Mouse (Mus musculus): ENCODE measurements around the gene Aunip. TPM values are rescaled to one million over a fixed set of nuclear protein-coding genes. Genes with fewer than 3 reads are reported as not detected.

The Aunip gene
- polyA plus RNA-seq, 1 experiment from 2014 or later = 2.8 TPM

GRCm38 (mm10) chr4:134548169-134548938 is 37.6 kb downstream of the Aunip start:
- no peak for ATAC-seq (ENCODE audit: low FRiP score)
- Histone ChIP-seq H3K4me2 (no peak overlapping the region), H3K9me3 (peaks cover 8% of the 10 kb centered on the region), H3K27me3 (no peaks in the 10 kb centered on the region), H3K36me3 (peaks cover 55% of the 10 kb centered on the region), H3K4me3 (no peak overlapping the region), H3K27ac (no peak overlapping the region), H3K9ac (peak overlapping the region; percentile 46; the same call in 1 of the 2 replicates), H3K4me1 (replicated peaks) (peaks cover 46% of the 10 kb centered on the region)
- 73% methylated on average over 18 of the region's 18 CpGs for WGBS

- no peak overlapping the region for H3K4me2 ChIP-seq
- H3K9ac ChIP-seq = no peak overlapping the region
- H3K4me3 ChIP-seq = no peak overlapping the region
- no peak overlapping the region for H3K27ac ChIP-seq
- H3K9me3 ChIP-seq = peaks cover 8% of the 10 kb centered on the region
- peaks cover 46% of the 10 kb centered on the region for H3K4me1 ChIP-seq (replicated peaks)
- no peaks in the 10 kb centered on the region for H3K27me3 ChIP-seq
- ATAC-seq (ENCODE audit: low FRiP score) = no peak
- H3K36me3 ChIP-seq = peaks cover 40% of the 10 kb centered on the region
- 96% methylated on average over 8 of the region's 8 CpGs for WGBS
Observed at GRCm38 (mm10) chr4:134549899-134550298, 39.1 kb downstream of the Aunip start.

GRCm38 (mm10) chr4:134551494-134552316 is 40.9 kb downstream of the Aunip start, which contains the start of gene Selenon:
Gene Selenon, minus strand, starts transcription at chr4:134552166.
- H3K27me3 ChIP-seq = no peaks in the 10 kb centered on the region
- H3K9me3 ChIP-seq = peaks cover 8% of the 10 kb centered on the region
- peak within 1 kb of the TSS; percentile 92 for H3K9ac ChIP-seq
- H3K4me3 ChIP-seq = peak within 1 kb of the TSS; percentile 64
- peak within 1 kb of the TSS; percentile 89 for H3K27ac ChIP-seq
- 1% methylated on average over 51 of the region's 67 CpGs for WGBS
- peak; percentile 73 for ATAC-seq (ENCODE audit: low FRiP score)
- H3K4me2 ChIP-seq = peak within 1 kb of the TSS; percentile 71
- peaks cover 49% of the 10 kb centered on the region for H3K4me1 ChIP-seq (replicated peaks)
- H3K36me3 ChIP-seq = peaks cover 23% of the 10 kb centered on the region

GRCm38 (mm10) chr4:134553631-134554030 is 42.8 kb downstream of the Aunip start:
- Histone ChIP-seq H3K4me1 (replicated peaks) (peaks cover 43% of the 10 kb centered on the region), H3K4me3 (no peak overlapping the region), H3K4me2 (no peak overlapping the region), H3K27ac (no peak overlapping the region), H3K9me3 (peaks cover 8% of the 10 kb centered on the region), H3K9ac (no peak overlapping the region), H3K27me3 (no peaks in the 10 kb centered on the region), H3K36me3 (peaks cover 13% of the 10 kb centered on the region)
- WGBS = 78% methylated on average over 1 of the region's 1 CpGs
- no peak for ATAC-seq (ENCODE audit: low FRiP score)

GRCm38 (mm10) chr4:134555956-134556580 is 45.3 kb downstream of the Aunip start:
- H3K27ac ChIP-seq = no peak overlapping the region; the same call in 1 of the 2 replicates
- H3K9ac ChIP-seq = no peak overlapping the region
- no peaks in the 10 kb centered on the region for H3K9me3 ChIP-seq
- H3K4me2 ChIP-seq = no peak overlapping the region
- no peaks in the 10 kb centered on the region for H3K27me3 ChIP-seq
- ATAC-seq (ENCODE audit: low FRiP score) = no peak
- H3K4me1 ChIP-seq (replicated peaks) = peaks cover 30% of the 10 kb centered on the region
- no peaks in the 10 kb centered on the region for H3K36me3 ChIP-seq
- 54% methylated on average over 8 of the region's 8 CpGs for WGBS
- H3K4me3 ChIP-seq = no peak overlapping the region

- H3K4me3 ChIP-seq = no peak overlapping the region
- peak overlapping the region; percentile 19 for H3K27ac ChIP-seq
- 14% methylated on average over 16 of the region's 16 CpGs for WGBS
- no peaks in the 10 kb centered on the region for H3K9me3 ChIP-seq
- H3K9ac ChIP-seq = no peak overlapping the region
- ATAC-seq (ENCODE audit: low FRiP score) = no peak
- H3K36me3 ChIP-seq = peaks cover 3% of the 10 kb centered on the region; the same call in 1 of the 2 replicates
- H3K4me1 ChIP-seq (replicated peaks) = peaks cover 20% of the 10 kb centered on the region
- H3K27me3 ChIP-seq = no peaks in the 10 kb centered on the region
- no peak overlapping the region for H3K4me2 ChIP-seq
Observed at GRCm38 (mm10) chr4:134557626-134558249, 46.9 kb downstream of the Aunip start.

GRCm38 (mm10) chr4:134558570-134559113 is 47.8 kb downstream of the Aunip start:
- H3K9me3 ChIP-seq = no peaks in the 10 kb centered on the region
- no peaks in the 10 kb centered on the region for H3K27me3 ChIP-seq
- no peak overlapping the region for H3K9ac ChIP-seq
- peaks cover 7% of the 10 kb centered on the region; the same call in 1 of the 2 replicates for H3K36me3 ChIP-seq
- no peak overlapping the region for H3K4me3 ChIP-seq
- no peak for ATAC-seq (ENCODE audit: low FRiP score)
- H3K4me2 ChIP-seq = no peak overlapping the region
- 52% methylated on average over 9 of the region's 9 CpGs for WGBS
- peaks cover 20% of the 10 kb centered on the region for H3K4me1 ChIP-seq (replicated peaks)
- no peak overlapping the region for H3K27ac ChIP-seq

- H3K36me3 ChIP-seq = peaks cover 12% of the 10 kb centered on the region
- no peak for ATAC-seq (ENCODE audit: low FRiP score)
- H3K4me2 ChIP-seq = no peak overlapping the region
- H3K27ac ChIP-seq = no peak overlapping the region
- H3K4me3 ChIP-seq = no peak overlapping the region
- H3K4me1 ChIP-seq (replicated peaks) = peaks cover 20% of the 10 kb centered on the region
- no peaks in the 10 kb centered on the region for H3K9me3 ChIP-seq
- H3K9ac ChIP-seq = no peak overlapping the region
- 83% methylated on average over 7 of the region's 7 CpGs for WGBS
- no peaks in the 10 kb centered on the region for H3K27me3 ChIP-seq
Observed at GRCm38 (mm10) chr4:134559154-134559553, 48.4 kb downstream of the Aunip start.

- no peak overlapping the region for H3K27ac ChIP-seq
- no peak overlapping the region for H3K9ac ChIP-seq
- WGBS = 96% methylated on average over 8 of the region's 8 CpGs
- H3K4me1 ChIP-seq (replicated peaks) = peaks cover 15% of the 10 kb centered on the region
- no peaks in the 10 kb centered on the region for H3K9me3 ChIP-seq
- H3K27me3 ChIP-seq = no peaks in the 10 kb centered on the region
- H3K4me2 ChIP-seq = no peak overlapping the region
- no peak for ATAC-seq (ENCODE audit: low FRiP score)
- peaks cover 23% of the 10 kb centered on the region for H3K36me3 ChIP-seq
- no peak overlapping the region for H3K4me3 ChIP-seq
Observed at GRCm38 (mm10) chr4:134560699-134561098, 49.9 kb downstream of the Aunip start.

- H3K9me3 ChIP-seq = no peaks in the 10 kb centered on the region
- H3K9ac ChIP-seq = no peak overlapping the region
- H3K4me2 ChIP-seq = no peak overlapping the region
- no peaks in the 10 kb centered on the region for H3K27me3 ChIP-seq
- no peak for ATAC-seq (ENCODE audit: low FRiP score)
- H3K4me1 ChIP-seq (replicated peaks) = peaks cover 13% of the 10 kb centered on the region
- H3K4me3 ChIP-seq = no peak overlapping the region
- 76% methylated on average over 2 of the region's 2 CpGs for WGBS
- H3K36me3 ChIP-seq = peaks cover 25% of the 10 kb centered on the region
- H3K27ac ChIP-seq = no peak overlapping the region
Observed at GRCm38 (mm10) chr4:134562014-134562413, 51.2 kb downstream of the Aunip start.

GRCm38 (mm10) chr4:134563624-134564023 is 52.8 kb downstream of the Aunip start:
- Histone ChIP-seq H3K9me3 (no peaks in the 10 kb centered on the region), H3K27ac (no peak overlapping the region), H3K4me1 (replicated peaks) (peaks cover 15% of the 10 kb centered on the region), H3K36me3 (peaks cover 25% of the 10 kb centered on the region), H3K9ac (no peak overlapping the region), H3K4me3 (no peak overlapping the region), H3K4me2 (no peak overlapping the region), H3K27me3 (no peaks in the 10 kb centered on the region)
- no peak for ATAC-seq (ENCODE audit: low FRiP score)
- WGBS = 89% methylated on average over 16 of the region's 16 CpGs
